ENCODE assay signal across 15 mouse cellular contexts in genomic region chr1:51467181-51467580, GRCm38 (mm10). TPM values are rescaled to one million over a fixed set of nuclear protein-coding genes. Genes with fewer than 3 reads are reported as not detected.
A peak's percentile ranks its signal among the peaks of the same experiment; 100 is the strongest.
DNase-seq lines count a peak whose midpoint lies in the region; ATAC-seq and TF ChIP-seq lines count a peak whose summit lies in the region.
"Had no signal": no experiment of that assay in that cellular context is flagged by ENCODE, and none has a peak within 500 bp of the region (broad histone marks: within the 10 kb centered on the region; RNA-seq: fewer than 3 reads in every experiment).

No protein-coding gene starts in this region.

- no peak overlapping the region for H3K9ac ChIP-seq in midbrain, embryonic 11.5 days (ENCODE audit: low read length)
- no peak overlapping the region for H3K9ac ChIP-seq in midbrain, embryonic 13.5 days (replicated peaks)
- no peak overlapping the region for H3K9ac ChIP-seq in CH12.LX (ENCODE audit: insufficient read depth, low read depth)
- H3K9ac ChIP-seq in forebrain, embryonic 16.5 days (replicated peaks; ENCODE audit: low read depth, low read length) = no peak overlapping the region
- H3K9ac ChIP-seq in liver, embryonic 11.5 days (ENCODE audit: low read depth, low read length) = no peak overlapping the region

- dilution Hi-C loops in CH12.LX (cut with MboI; ENCODE audit: extremely low pct_ligation_motif_present, extremely low pct_unique_long_range_greater_than_20kb, low sequenced_read_pairs) = no loop called here

- no peak for TF ChIP-seq RAD21 in CH12.LX (IDR thresholded peaks at IDR 0.05; ENCODE audit: low read depth, low read length)

- TF ChIP-seq POLR2A in CH12.LX (IDR thresholded peaks at IDR 0.05; ENCODE audit: low read depth, low read length) = no peak

- in situ Hi-C loops in CH12.LX (cut with MboI; ENCODE audit: low pct_ligation_motif_present, low pct_unique_long_range_greater_than_20kb, low sequenced_read_pairs) = no loop called here

- ATAC-seq in midbrain, embryonic 11.5 days (ENCODE audit: low FRiP score) = no peak
- ATAC-seq in midbrain, embryonic 13.5 days = no peak
- ATAC-seq in forebrain, embryonic 16.5 days = no peak
- no peak for ATAC-seq in liver, embryonic 11.5 days (replicated peaks; ENCODE audit: low FRiP score)

- H3K27ac ChIP-seq in midbrain, embryonic 11.5 days (ENCODE audit: low read depth, low read length) = no peak overlapping the region
- H3K27ac ChIP-seq in midbrain, embryonic 13.5 days = no peak overlapping the region
- no peak overlapping the region for H3K27ac ChIP-seq in CH12.LX (ENCODE audit: insufficient read depth, low read depth)
- no peak overlapping the region for H3K27ac ChIP-seq in forebrain, embryonic 16.5 days (ENCODE audit: low read length)
- no peak overlapping the region for H3K27ac ChIP-seq in liver, embryonic 11.5 days (ENCODE audit: low read depth, low read length)

- no peak overlapping the region for H3K4me3 ChIP-seq in midbrain, embryonic 11.5 days (ENCODE audit: low read depth, low read length)
- no peak overlapping the region for H3K4me3 ChIP-seq in midbrain, embryonic 13.5 days (replicated peaks)
- H3K4me3 ChIP-seq in CH12.LX (replicated peaks in 1 of 3; ENCODE audit: low read depth in 2 of 3, low read length in 2 of 3, poor library complexity in 1 of 3) = no peak overlapping the region
- no peak overlapping the region for H3K4me3 ChIP-seq in forebrain, embryonic 16.5 days (replicated peaks; ENCODE audit: low read length)
- no peak overlapping the region for H3K4me3 ChIP-seq in liver, embryonic 11.5 days (ENCODE audit: low read depth, low read length)

- no peak overlapping the region for H3K4me2 ChIP-seq in midbrain, embryonic 11.5 days
- no peak overlapping the region for H3K4me2 ChIP-seq in midbrain, embryonic 13.5 days (replicated peaks)
- no peak overlapping the region for H3K4me2 ChIP-seq in CH12.LX (ENCODE audit: insufficient read depth, low read depth, poor library complexity, severe bottlenecking)
- H3K4me2 ChIP-seq in forebrain, embryonic 16.5 days (ENCODE audit: low read length) = no peak overlapping the region
- no peak overlapping the region for H3K4me2 ChIP-seq in liver, embryonic 11.5 days

- no peaks in the 10 kb centered on the region for H3K4me1 ChIP-seq in midbrain, embryonic 11.5 days (ENCODE audit: control insufficient read depth, insufficient read depth, low read length)
- no peaks in the 10 kb centered on the region for H3K4me1 ChIP-seq in midbrain, embryonic 13.5 days (replicated peaks)
- H3K4me1 ChIP-seq in CH12.LX (ENCODE audit: control insufficient read depth in 1 of 2, insufficient read depth in 2 of 2) = no peaks in the 10 kb centered on the region
- no peaks in the 10 kb centered on the region for H3K4me1 ChIP-seq in forebrain, embryonic 16.5 days (replicated peaks; ENCODE audit: control insufficient read depth, insufficient read depth, low read length)
- H3K4me1 ChIP-seq in liver, embryonic 11.5 days (replicated peaks; ENCODE audit: control insufficient read depth, insufficient read depth, low read length) = no peaks in the 10 kb centered on the region

- no peaks in the 10 kb centered on the region for H3K9me3 ChIP-seq in midbrain, embryonic 11.5 days (ENCODE audit: control insufficient read depth, low read length)
- H3K9me3 ChIP-seq in midbrain, embryonic 13.5 days = no peaks in the 10 kb centered on the region
- no peaks in the 10 kb centered on the region for H3K9me3 ChIP-seq in CH12.LX (replicated peaks; ENCODE audit: low read length)
- no peaks in the 10 kb centered on the region for H3K9me3 ChIP-seq in forebrain, embryonic 16.5 days (ENCODE audit: control insufficient read depth, low read length)
- H3K9me3 ChIP-seq in liver, embryonic 11.5 days (ENCODE audit: control insufficient read depth, low read length) = no peaks in the 10 kb centered on the region
- H3K9me3 ChIP-seq: G1E had no signal

- 88% methylated on average over 5 of the region's 5 CpGs for WGBS in midbrain, embryonic 11.5 days
- WGBS in midbrain, embryonic 13.5 days = 89% methylated on average over 5 of the region's 5 CpGs
- WGBS in forebrain, embryonic 16.5 days = 94% methylated on average over 5 of the region's 5 CpGs
- 80% methylated on average over 5 of the region's 5 CpGs for WGBS in liver, embryonic 11.5 days

- H3K27me3 ChIP-seq in midbrain, embryonic 11.5 days (ENCODE audit: control insufficient read depth, insufficient read depth, low read length) = no peaks in the 10 kb centered on the region
- H3K27me3 ChIP-seq in midbrain, embryonic 13.5 days = no peaks in the 10 kb centered on the region
- no peaks in the 10 kb centered on the region for H3K27me3 ChIP-seq in CH12.LX (replicated peaks)
- H3K27me3 ChIP-seq in forebrain, embryonic 16.5 days (replicated peaks; ENCODE audit: control insufficient read depth, insufficient read depth, low read length) = no peaks in the 10 kb centered on the region
- H3K27me3 ChIP-seq in liver, embryonic 11.5 days (replicated peaks; ENCODE audit: control insufficient read depth, insufficient read depth, low read length) = no peaks in the 10 kb centered on the region
- H3K27me3 ChIP-seq: Patski had no signal

- H3K79me2 ChIP-seq in CH12.LX (replicated peaks; ENCODE audit: control insufficient read depth, extremely low read depth, insufficient read depth, poor library complexity, severe bottlenecking) = no peaks in the 10 kb centered on the region

- DNase-seq in midbrain, embryonic 11.5 days (ENCODE audit: low spot score, missing footprints) = peak; percentile 68
- DNase-seq in CH12.LX (ENCODE audit: extremely low read depth) (no peak), adipocyte (ENCODE audit: low spot score) (peak; percentile 67)
- DNase-seq in liver, embryonic 11.5 days (ENCODE audit: low spot score) = no peak
- DNase-seq: adrenal gland, adult 2 months; adrenal gland, adult 8-10 months; adrenal gland, postnatal 25 days; adrenal gland, postnatal 36 days; cerebellum, adult 11 months; cerebellum, adult 11-12 months; cerebellum, adult 8-10 months had no signal

- no peak for TF ChIP-seq CTCF in CH12.LX (conservative IDR thresholded peaks at IDR 0.05 in 1 of 2, IDR thresholded peaks at IDR 0.05 in 1 of 2; ENCODE audit: low read depth in 2 of 2, low read length in 2 of 2)

- TF ChIP-seq EP300 in CH12.LX (IDR thresholded peaks at IDR 0.05; ENCODE audit: low read length) = no peak

- no peaks in the 10 kb centered on the region for H3K36me3 ChIP-seq in midbrain, embryonic 11.5 days (ENCODE audit: control insufficient read depth, insufficient read depth, low read length)
- no peaks in the 10 kb centered on the region for H3K36me3 ChIP-seq in midbrain, embryonic 13.5 days
- H3K36me3 ChIP-seq in CH12.LX (replicated peaks in 1 of 2; ENCODE audit: control insufficient read depth in 1 of 2, insufficient read depth in 1 of 2, low read length in 1 of 2) = peaks cover 19 to 43% of the 10 kb centered on the region in 2 experiments
- H3K36me3 ChIP-seq in forebrain, embryonic 16.5 days (ENCODE audit: control insufficient read depth, insufficient read depth) = no peaks in the 10 kb centered on the region
- no peaks in the 10 kb centered on the region for H3K36me3 ChIP-seq in liver, embryonic 11.5 days (ENCODE audit: control insufficient read depth, insufficient read depth, low read length)

TF ChIP-seq in CH12.LX, 34 proteins besides CTCF, POLR2A, EP300 and RAD21:
- TF ChIP-seq POLR2AphosphoS2 (IDR thresholded peaks at IDR 0.05; ENCODE audit: low read depth, low read length) (0 out of 2 replicates have a peak, but pooled peaks have one; percentile 64), KAT2A (IDR thresholded peaks at IDR 0.05; ENCODE audit: insufficient replicate concordance, low read length) (no peak)

RNA-seq across cellular contexts. Expression of gene Nabp1, which starts 11.0 kb away (rescaled TPM):
- polyA plus RNA-seq in midbrain, embryonic 11.5 days (2014; fragmentation: Nextera tagmentation; extraction: Ambion mirVana) = 8.1 and 9.0 TPM in 2 replicates
- 7.9 and 9.3 TPM in 2 replicates for polyA plus RNA-seq in midbrain, embryonic 13.5 days (2015; fragmentation: Nextera tagmentation; extraction: Ambion mirVana)
- total RNA-seq in CH12.LX (2012; rRNA removed) (32.7 and 37.8 TPM in 2 replicates), CH12.LX (2014; rRNA removed) (51.0 and 52.0 TPM in 2 replicates)
- 33.7 and 48.7 TPM in 2 replicates for polyA plus RNA-seq in CH12.LX (2012; ENCODE audit: insufficient read length, low read depth)
- 10.2 and 10.5 TPM in 2 replicates for polyA plus RNA-seq in forebrain, embryonic 16.5 days (2015; fragmentation: Nextera tagmentation; extraction: Ambion mirVana)
- 7.6 and 10.1 TPM in 2 replicates for polyA plus RNA-seq in liver, embryonic 11.5 days (2014; fragmentation: Nextera tagmentation; extraction: Ambion mirVana)

Comparison
In these comparisons a context has a peak if more than half of its experiments do, and no peak if none do; other contexts are left out.
1. DNase-seq: peak in midbrain, embryonic 11.5 days (single experiment) and adipocyte (single experiment); none in CH12.LX (single experiment) and liver, embryonic 11.5 days (single experiment).